Comparison of ENCODE assay signal across 8 mouse cellular contexts in genomic region chr7:101414661-101415511, GRCm38 (mm10). TPM values are rescaled to one million over a fixed set of nuclear protein-coding genes. Genes with fewer than 3 reads are reported as not detected.
DNase-seq lines count a peak whose midpoint lies in the region; ATAC-seq and TF ChIP-seq lines count a peak whose summit lies in the region.

No protein-coding gene starts in this region.

- peaks cover 6% of the 10 kb centered on the region; the same call in 1 of the 2 replicates for H3K4me1 ChIP-seq in kidney, postnatal 0 days (replicated peaks; ENCODE audit: insufficient read depth, low read length)
- peaks cover 16% of the 10 kb centered on the region for H3K4me1 ChIP-seq in intestine, embryonic 14.5 days (replicated peaks; ENCODE audit: control insufficient read depth, insufficient read depth, low read length)
- peaks cover 17% of the 10 kb centered on the region for H3K4me1 ChIP-seq in midbrain, embryonic 11.5 days (ENCODE audit: control insufficient read depth, insufficient read depth, low read length)

- peak; percentile 47 for DNase-seq in kidney, postnatal 0 days (ENCODE audit: low spot score)
- DNase-seq in kidney, adult 9 months = no peak
- peak; percentile 55 for DNase-seq in embryo, embryonic 11 days
- DNase-seq in intestine, embryonic 14.5 days (ENCODE audit: low spot score) = no peak
- DNase-seq in midbrain, embryonic 11.5 days (ENCODE audit: low spot score, missing footprints) = no peak
- DNase-seq in cerebellum, adult 11-12 months = no peak
- DNase-seq in adipocyte (ENCODE audit: low spot score) = no peak
- no peak for DNase-seq in gastrocnemius, adult 8-10 months (ENCODE audit: low spot score in 2 of 2)

- ATAC-seq in kidney, postnatal 0 days (replicated peaks; ENCODE audit: low FRiP score, low read depth) = peak; percentile 25; the same call in 1 of the 2 replicates
- peak; percentile 69 for ATAC-seq in intestine, embryonic 14.5 days (replicated peaks; ENCODE audit: low FRiP score, low TSS enrichment, low read depth)
- ATAC-seq in midbrain, embryonic 11.5 days (ENCODE audit: low FRiP score) = peak; percentile 60

- 20% methylated on average over 7 of the region's 7 CpGs for WGBS in kidney, postnatal 0 days
- WGBS in intestine, embryonic 14.5 days = 30% methylated on average over 6 of the region's 7 CpGs
- 34% methylated on average over 7 of the region's 7 CpGs for WGBS in midbrain, embryonic 11.5 days

- H3K4me2 ChIP-seq in kidney, postnatal 0 days (ENCODE audit: low read length) = no peak overlapping the region
- no peak overlapping the region for H3K4me2 ChIP-seq in intestine, embryonic 14.5 days (ENCODE audit: low read length)
- no peak overlapping the region for H3K4me2 ChIP-seq in midbrain, embryonic 11.5 days

- H3K27ac ChIP-seq in kidney, postnatal 0 days = peak overlapping the region; percentile 31; the same call in 1 of the 2 replicates
- no peak overlapping the region for H3K27ac ChIP-seq in intestine, embryonic 14.5 days (ENCODE audit: low read depth)
- no peak overlapping the region; the same call in 1 of the 2 replicates for H3K27ac ChIP-seq in midbrain, embryonic 11.5 days (ENCODE audit: low read depth, low read length)

- H3K9me3 ChIP-seq in kidney, postnatal 0 days (replicated peaks; ENCODE audit: low read length) = no peaks in the 10 kb centered on the region
- H3K9me3 ChIP-seq in intestine, embryonic 14.5 days (ENCODE audit: control insufficient read depth, low read length) = no peaks in the 10 kb centered on the region
- H3K9me3 ChIP-seq in midbrain, embryonic 11.5 days (ENCODE audit: control insufficient read depth, low read length) = no peaks in the 10 kb centered on the region

- no peak for TF ChIP-seq CTCF in kidney, postnatal 0 days (IDR thresholded peaks at IDR 0.05; ENCODE audit: low read depth)

- H3K27me3 ChIP-seq in kidney, postnatal 0 days (ENCODE audit: insufficient read depth, low read length) = no peaks in the 10 kb centered on the region
- H3K27me3 ChIP-seq in intestine, embryonic 14.5 days (replicated peaks; ENCODE audit: control insufficient read depth, insufficient read depth, low read length) = peaks cover 6% of the 10 kb centered on the region; the same call in 1 of the 2 replicates
- peaks cover 4% of the 10 kb centered on the region for H3K27me3 ChIP-seq in midbrain, embryonic 11.5 days (ENCODE audit: control insufficient read depth, insufficient read depth, low read length)

- H3K36me3 ChIP-seq in kidney, postnatal 0 days (ENCODE audit: insufficient read depth, low read length) = 0 out of 2 replicates have a peak, but pooled peaks cover 10% of the 10 kb centered on the region
- H3K36me3 ChIP-seq in intestine, embryonic 14.5 days (ENCODE audit: control insufficient read depth, insufficient read depth, low read length) = peaks cover 30% of the 10 kb centered on the region
- H3K36me3 ChIP-seq in midbrain, embryonic 11.5 days (ENCODE audit: control insufficient read depth, insufficient read depth, low read length) = no peaks in the 10 kb centered on the region

- H3K9ac ChIP-seq in kidney, postnatal 0 days (ENCODE audit: low read depth, low read length) = no peak overlapping the region
- no peak overlapping the region for H3K9ac ChIP-seq in intestine, embryonic 14.5 days (ENCODE audit: low read length)
- H3K9ac ChIP-seq in midbrain, embryonic 11.5 days (ENCODE audit: low read length) = peak overlapping the region; percentile 20; the same call in 1 of the 2 replicates

- no peak overlapping the region for H3K4me3 ChIP-seq in kidney, postnatal 0 days (replicated peaks; ENCODE audit: low read depth, low read length)
- no peak overlapping the region for H3K4me3 ChIP-seq in intestine, embryonic 14.5 days (ENCODE audit: low read depth, low read length)
- no peak overlapping the region for H3K4me3 ChIP-seq in midbrain, embryonic 11.5 days (ENCODE audit: low read depth, low read length)

RNA-seq across cellular contexts. Expression of gene Gm45837, which starts 4.2 kb away (rescaled TPM):
- polyA plus RNA-seq in kidney, postnatal 0 days (2015; fragmentation: Nextera tagmentation; extraction: Ambion mirVana) = 4.5 and 5.3 TPM in 2 replicates
- polyA plus RNA-seq in intestine, embryonic 14.5 days (2014; fragmentation: Nextera tagmentation; extraction: Ambion mirVana) = 3.9 TPM in 1 of 2 replicates, not detected in the other
- polyA plus RNA-seq in midbrain, embryonic 11.5 days (2014; fragmentation: Nextera tagmentation; extraction: Ambion mirVana) = not detected in 2 replicates
- 1 to 10 TPM in 2 of 4 experiments, not detected in 2; 3.8 to 4.1 TPM for total RNA-seq in gastrocnemius, adult 8-10 months (2022)

RNA-seq across cellular contexts. Expression of gene Pde2a, which starts 6.6 kb away (rescaled TPM):
- polyA plus RNA-seq in kidney, postnatal 0 days (2015; fragmentation: Nextera tagmentation; extraction: Ambion mirVana) = 21.0 and 22.1 TPM in 2 replicates
- 16.4 and 20.0 TPM in 2 replicates for polyA plus RNA-seq in intestine, embryonic 14.5 days (2014; fragmentation: Nextera tagmentation; extraction: Ambion mirVana)
- polyA plus RNA-seq in midbrain, embryonic 11.5 days (2014; fragmentation: Nextera tagmentation; extraction: Ambion mirVana) = 11.1 and 13.0 TPM in 2 replicates
- total RNA-seq in gastrocnemius, adult 8-10 months (2022) = 10 to 100 TPM; 15.2 to 22.9 (median 18.4) TPM

Comparison
In these comparisons a context has a peak if more than half of its experiments do, and no peak if none do; other contexts are left out.
1. DNase-seq: peak in kidney, postnatal 0 days (single experiment) and embryo, embryonic 11 days (single experiment); none in kidney, adult 9 months (single experiment), intestine, embryonic 14.5 days (single experiment), midbrain, embryonic 11.5 days (single experiment), cerebellum, adult 11-12 months (single experiment), adipocyte (single experiment) and gastrocnemius, adult 8-10 months (0 of 2).
2. Peak in every context shown above with its lines, with median percentiles within 50 percentile points of each other: ATAC-seq.